Mouse (Mus musculus) frontal cortex, postnatal 36 days (tissue): ENCODE data around the gene Fam129b.
"Not testable (repeated sequence)": the region's sequence is repeated elsewhere in the genome, so short reads cannot be mapped to it uniquely, and the experiment has no call there.

ENCODE experiments used
- DNase-seq, 2 experiments: peaks; one replicate each; pipeline ENCODE4 v3.0.0; 2022; ENCODE audit warnings: low spot score in 2 of 2

The Fam129b gene

GRCm38 (mm10) chr2:32875675-32876489 is at the start of gene Fam129b:
Gene Fam129b, plus strand, starts transcription at chr2:32876114.
- DNase-seq = peak in 1 of 2 experiments; percentile 63

- no peak for DNase-seq
Measured at GRCm38 (mm10) chr2:32828979-32829676, 46.8 kb upstream of the Fam129b start.

GRCm38 (mm10) chr2:32834496-32834895 is 41.4 kb upstream of the Fam129b start:
- DNase-seq = no peak

GRCm38 (mm10) chr2:32835588-32835987 is 40.3 kb upstream of the Fam129b start:
- DNase-seq = no peak

GRCm38 (mm10) chr2:32838147-32838884 is 37.6 kb upstream of the Fam129b start:
- no peak for DNase-seq

- no peak for DNase-seq
Measured at GRCm38 (mm10) chr2:32839261-32839660, 36.7 kb upstream of the Fam129b start.

GRCm38 (mm10) chr2:32841099-32841498 is 34.8 kb upstream of the Fam129b start:
- no peak for DNase-seq

GRCm38 (mm10) chr2:32842558-32842957 is 33.4 kb upstream of the Fam129b start:
- no peak for DNase-seq

GRCm38 (mm10) chr2:32845572-32846100 is 30.3 kb upstream of the Fam129b start:
- DNase-seq = no peak

- DNase-seq = peak; percentile 73 to 81
Measured at GRCm38 (mm10) chr2:32846101-32846804, 29.7 kb upstream of the Fam129b start.

- peak; percentile 85 to 86 for DNase-seq
Measured at GRCm38 (mm10) chr2:32846805-32847467, 29.0 kb upstream of the Fam129b start, which contains the start of gene Stxbp1. Gene Stxbp1, minus strand, starts transcription at chr2:32847245.

- no peak for DNase-seq
Measured at GRCm38 (mm10) chr2:32847468-32847821, 28.5 kb upstream of the Fam129b start.

- peak; percentile 74 to 83 for DNase-seq
Measured at GRCm38 (mm10) chr2:32852156-32852555, 23.8 kb upstream of the Fam129b start.

GRCm38 (mm10) chr2:32853716-32854115 is 22.2 kb upstream of the Fam129b start:
- not testable (repeated sequence) for DNase-seq

- DNase-seq = peak; percentile 84 to 92
Measured at GRCm38 (mm10) chr2:32854206-32854605, 21.7 kb upstream of the Fam129b start.

- DNase-seq = no peak
Measured at GRCm38 (mm10) chr2:32855046-32855785, 20.7 kb upstream of the Fam129b start.

- DNase-seq = no peak
Measured at GRCm38 (mm10) chr2:32855790-32856465, 20.0 kb upstream of the Fam129b start.

- peak; percentile 77 to 79 for DNase-seq
Measured at GRCm38 (mm10) chr2:32857584-32857983, 18.3 kb upstream of the Fam129b start.

- DNase-seq = no peak
Measured at GRCm38 (mm10) chr2:32859010-32859621, 16.8 kb upstream of the Fam129b start.
